Mouse (Mus musculus): ENCODE measurements around the gene Dnajc6.

DNA sequence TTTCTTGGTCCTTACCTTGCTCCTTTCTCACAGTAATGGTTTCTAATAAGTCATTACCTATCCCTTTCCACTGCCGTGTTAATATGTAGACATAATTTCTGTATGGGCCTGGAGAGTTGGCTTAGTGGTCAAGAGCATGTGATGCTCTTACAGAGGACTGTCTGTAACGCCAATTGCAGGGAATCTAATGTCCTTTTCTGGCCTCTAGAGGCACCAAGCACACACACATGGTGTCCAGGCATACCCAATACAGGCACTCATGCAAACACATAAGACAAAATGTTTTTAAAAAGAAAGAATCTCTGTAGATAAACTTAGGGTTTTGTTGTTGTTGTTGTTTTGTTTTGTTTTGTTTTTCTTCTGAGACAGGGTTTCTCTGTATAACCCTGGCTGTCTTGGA is 121.3 kb downstream of the Dnajc6 start:
- TF ChIP-seq POLR2A (IDR thresholded peaks at IDR 0.05; ENCODE audit: control insufficient read depth in 1 of 2, insufficient read depth in 1 of 2, low read depth in 1 of 2, low read length in 2 of 2, poor library complexity in 1 of 2): no peak
- TF ChIP-seq ZKSCAN1 (IDR thresholded peaks at IDR 0.05; ENCODE audit: low read depth, low read length): no peak
- TF ChIP-seq EP300 (IDR thresholded peaks at IDR 0.05; ENCODE audit: low read depth in 1 of 2, low read length in 2 of 2): no peak
- no peak for TF ChIP-seq POLR2AphosphoS2 (IDR thresholded peaks at IDR 0.05; ENCODE audit: low read length)
- no peak for TF ChIP-seq NRF1 (IDR thresholded peaks at IDR 0.05; ENCODE audit: insufficient read depth, low read depth, low read length, poor library complexity, severe bottlenecking)
- peak in 1 of 3 experiments; percentile 2; a peak in 1 of 6 replicates for TF ChIP-seq CTCF (IDR thresholded peaks at IDR 0.05 in 2 of 3, conservative IDR thresholded peaks at IDR 0.05 in 1 of 3; ENCODE audit: control insufficient read depth in 1 of 3, insufficient read depth in 1 of 3, low read depth in 2 of 3, low read length in 3 of 3, poor library complexity in 1 of 3, severe bottlenecking in 1 of 3)
- no peak for TF ChIP-seq MXI1 (IDR thresholded peaks at IDR 0.05; ENCODE audit: low read depth, low read length)
- TF ChIP-seq MAX (IDR thresholded peaks at IDR 0.05; ENCODE audit: low read length): no peak
- TF ChIP-seq JUND (IDR thresholded peaks at IDR 0.05; ENCODE audit: low read depth, low read length): no peak
- TF ChIP-seq ELF1 (IDR thresholded peaks at IDR 0.05; ENCODE audit: low read depth, low read length): no peak
- TF ChIP-seq KAT2A (conservative IDR thresholded peaks at IDR 0.05; ENCODE audit: low read depth, low read length): no peak
- no peak for TF ChIP-seq ZMIZ1 (IDR thresholded peaks at IDR 0.05; ENCODE audit: low read depth, low read length)
- no peak for TF ChIP-seq MAFK (IDR thresholded peaks at IDR 0.05; ENCODE audit: borderline replicate concordance, low read depth, low read length)
